Mouse (Mus musculus) cortical plate, adult 2 months (tissue): ENCODE measurements around the gene Olfr1248.

Experiments
- CTCF ChIP-seq: fragments of 200-500 bp; IDR thresholded peaks from 2 replicates; pipeline ENCODE4 v1.5.1; 2011; ENCODE audit warnings: mild to moderate bottlenecking, control low read depth, low read length; ENCODE audit not compliant: insufficient read depth; ENCODE audit errors: extremely low read depth
- POLR2A ChIP-seq: fragments of 200-500 bp; IDR thresholded peaks from 2 replicates; pipeline ENCODE4 v1.6.1; 2011; ENCODE audit warnings: mild to moderate bottlenecking, low read length, control low read depth; ENCODE audit not compliant: insufficient read depth; ENCODE audit errors: extremely low read depth

DNA sequence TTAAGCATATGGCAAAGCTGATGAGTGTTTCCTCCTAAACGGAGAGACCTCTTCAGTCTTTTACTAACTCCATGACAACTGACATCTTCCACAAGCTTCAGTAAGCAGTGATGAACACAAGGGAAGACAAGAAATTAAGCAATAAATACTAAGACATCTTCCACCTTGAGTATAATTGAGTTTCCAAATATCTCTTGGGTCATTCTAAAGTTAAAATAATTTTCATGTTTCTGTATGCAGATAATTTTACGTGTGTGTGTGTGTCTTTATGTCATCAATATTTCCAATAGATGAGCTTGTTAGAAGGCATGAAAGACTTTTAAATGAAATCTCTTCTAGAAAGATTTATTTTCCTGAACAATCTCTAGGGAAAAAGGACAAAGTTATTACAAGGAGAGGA is 25.0 kb downstream of the Olfr1248 start, which contains the start of gene Olfr1246:
- TF ChIP-seq CTCF (no peak), POLR2A (no peak)
